Mouse (Mus musculus): ENCODE measurements around the gene Cop1. TPM values are rescaled to one million over a fixed set of nuclear protein-coding genes. Genes with fewer than 3 reads are reported as not detected.

The Cop1 gene
- polyA plus RNA-seq, 1 experiment from 2014 or later: 38.2 TPM

- Histone ChIP-seq H3K36me3 (ENCODE audit: control insufficient read depth, insufficient read depth, low read length) (no peaks in the 10 kb centered on the region; the same call in 1 of the 2 replicates), H3K4me2 (replicated peaks; ENCODE audit: low read depth, low read length) (no peak overlapping the region), H3K4me1 (ENCODE audit: control insufficient read depth, insufficient read depth, low read length) (no peaks in the 10 kb centered on the region), H3K9ac (replicated peaks; ENCODE audit: low read depth, low read length) (no peak overlapping the region), H3K9me3 (ENCODE audit: control insufficient read depth, low read depth, low read length) (no peaks in the 10 kb centered on the region), H3K27ac (ENCODE audit: low read length) (no peak overlapping the region), H3K27me3 (ENCODE audit: control insufficient read depth, insufficient read depth, low read length) (no peaks in the 10 kb centered on the region), H3K4me3 (ENCODE audit: low read depth, low read length) (no peak overlapping the region)
- ATAC-seq (ENCODE audit: insufficient number of reproducible peaks, insufficient read depth, low FRiP score, low read depth): no peak
- WGBS: 93% methylated on average over 7 of the region's 7 CpGs
Measured at GRCm38 (mm10) chr1:159301418-159302082, 69.4 kb downstream of the Cop1 start.

- Histone ChIP-seq H3K9me3 (ENCODE audit: control insufficient read depth, low read depth, low read length) (no peaks in the 10 kb centered on the region), H3K4me2 (replicated peaks; ENCODE audit: low read depth, low read length) (no peak overlapping the region), H3K27ac (ENCODE audit: low read length) (no peak overlapping the region), H3K9ac (replicated peaks; ENCODE audit: low read depth, low read length) (no peak overlapping the region), H3K36me3 (ENCODE audit: control insufficient read depth, insufficient read depth, low read length) (peaks cover 8% of the 10 kb centered on the region; the same call in 1 of the 2 replicates), H3K4me1 (ENCODE audit: control insufficient read depth, insufficient read depth, low read length) (no peaks in the 10 kb centered on the region), H3K4me3 (ENCODE audit: low read depth, low read length) (no peak overlapping the region), H3K27me3 (ENCODE audit: control insufficient read depth, insufficient read depth, low read length) (no peaks in the 10 kb centered on the region)
- ATAC-seq (ENCODE audit: insufficient number of reproducible peaks, insufficient read depth, low FRiP score, low read depth): no peak
- WGBS: 80% methylated on average over 2 of the region's 2 CpGs
Measured at GRCm38 (mm10) chr1:159313625-159314024, 81.5 kb downstream of the Cop1 start.

GRCm38 (mm10) chr1:159322586-159322985 lies 90.5 kb downstream of the Cop1 start:
- H3K27ac ChIP-seq (ENCODE audit: low read length): no peak overlapping the region
- no peaks in the 10 kb centered on the region for H3K4me1 ChIP-seq (ENCODE audit: control insufficient read depth, insufficient read depth, low read length)
- 78% methylated on average over 1 of the region's 1 CpGs for WGBS
- H3K27me3 ChIP-seq (ENCODE audit: control insufficient read depth, insufficient read depth, low read length): no peaks in the 10 kb centered on the region
- peaks cover 9% of the 10 kb centered on the region; the same call in 1 of the 2 replicates for H3K36me3 ChIP-seq (ENCODE audit: control insufficient read depth, insufficient read depth, low read length)
- H3K4me3 ChIP-seq (ENCODE audit: low read depth, low read length): no peak overlapping the region
- ATAC-seq (ENCODE audit: insufficient number of reproducible peaks, insufficient read depth, low FRiP score, low read depth): no peak
- no peak overlapping the region for H3K4me2 ChIP-seq (replicated peaks; ENCODE audit: low read depth, low read length)
- H3K9ac ChIP-seq (replicated peaks; ENCODE audit: low read depth, low read length): no peak overlapping the region
- no peaks in the 10 kb centered on the region for H3K9me3 ChIP-seq (ENCODE audit: control insufficient read depth, low read depth, low read length)

GRCm38 (mm10) chr1:159331008-159331407 lies 98.9 kb downstream of the Cop1 start:
- H3K9ac ChIP-seq (replicated peaks; ENCODE audit: low read depth, low read length): no peak overlapping the region
- WGBS: 78% methylated on average over 4 of the region's 4 CpGs
- no peak overlapping the region for H3K4me2 ChIP-seq (replicated peaks; ENCODE audit: low read depth, low read length)
- peaks cover 31% of the 10 kb centered on the region for H3K36me3 ChIP-seq (ENCODE audit: control insufficient read depth, insufficient read depth, low read length)
- H3K4me1 ChIP-seq (ENCODE audit: control insufficient read depth, insufficient read depth, low read length): no peaks in the 10 kb centered on the region
- no peaks in the 10 kb centered on the region for H3K9me3 ChIP-seq (ENCODE audit: control insufficient read depth, low read depth, low read length)
- no peak overlapping the region for H3K4me3 ChIP-seq (ENCODE audit: low read depth, low read length)
- no peak for ATAC-seq (ENCODE audit: insufficient number of reproducible peaks, insufficient read depth, low FRiP score, low read depth)
- no peak overlapping the region for H3K27ac ChIP-seq (ENCODE audit: low read length)
- H3K27me3 ChIP-seq (ENCODE audit: control insufficient read depth, insufficient read depth, low read length): no peaks in the 10 kb centered on the region

GRCm38 (mm10) chr1:159334157-159334556 lies 102.0 kb downstream of the Cop1 start:
- ATAC-seq (ENCODE audit: insufficient number of reproducible peaks, insufficient read depth, low FRiP score, low read depth): no peak
- no peaks in the 10 kb centered on the region for H3K9me3 ChIP-seq (ENCODE audit: control insufficient read depth, low read depth, low read length)

GRCm38 (mm10) chr1:159342355-159342754 lies 110.2 kb downstream of the Cop1 start:
- ATAC-seq (ENCODE audit: insufficient number of reproducible peaks, insufficient read depth, low FRiP score, low read depth): no peak
- peaks cover 15% of the 10 kb centered on the region; the same call in 1 of the 2 replicates for H3K36me3 ChIP-seq (ENCODE audit: control insufficient read depth, insufficient read depth, low read length)
- H3K4me3 ChIP-seq (ENCODE audit: low read depth, low read length): no peak overlapping the region
- H3K9ac ChIP-seq (replicated peaks; ENCODE audit: low read depth, low read length): no peak overlapping the region
- H3K4me1 ChIP-seq (ENCODE audit: control insufficient read depth, insufficient read depth, low read length): no peaks in the 10 kb centered on the region
- 57% methylated on average over 2 of the region's 2 CpGs for WGBS
- H3K27ac ChIP-seq (ENCODE audit: low read length): no peak overlapping the region
- H3K4me2 ChIP-seq (replicated peaks; ENCODE audit: low read depth, low read length): no peak overlapping the region
- H3K9me3 ChIP-seq (ENCODE audit: control insufficient read depth, low read depth, low read length): no peaks in the 10 kb centered on the region
- H3K27me3 ChIP-seq (ENCODE audit: control insufficient read depth, insufficient read depth, low read length): no peaks in the 10 kb centered on the region

More at GRCm38 (mm10) chr1:159334157-159334556, 102.0 kb downstream of the Cop1 start:
- Histone ChIP-seq H3K4me3 (ENCODE audit: low read depth, low read length) (no peak overlapping the region), H3K36me3 (ENCODE audit: control insufficient read depth, insufficient read depth, low read length) (peaks cover 27% of the 10 kb centered on the region), H3K27me3 (ENCODE audit: control insufficient read depth, insufficient read depth, low read length) (no peaks in the 10 kb centered on the region), H3K4me2 (replicated peaks; ENCODE audit: low read depth, low read length) (no peak overlapping the region), H3K4me1 (ENCODE audit: control insufficient read depth, insufficient read depth, low read length) (no peaks in the 10 kb centered on the region), H3K27ac (ENCODE audit: low read length) (no peak overlapping the region), H3K9ac (replicated peaks; ENCODE audit: low read depth, low read length) (no peak overlapping the region)
- 93% methylated on average over 4 of the region's 4 CpGs for WGBS

GRCm38 (mm10) chr1:159355027-159355570 lies 123.0 kb downstream of the Cop1 start:
- no peak for ATAC-seq (ENCODE audit: insufficient number of reproducible peaks, insufficient read depth, low FRiP score, low read depth)
- no peak overlapping the region for H3K4me3 ChIP-seq (ENCODE audit: low read depth, low read length)
- 97% methylated on average over 1 of the region's 1 CpGs for WGBS

GRCm38 (mm10) chr1:159358713-159359112 lies 126.6 kb downstream of the Cop1 start:
- Histone ChIP-seq H3K9ac (replicated peaks; ENCODE audit: low read depth, low read length) (no peak overlapping the region), H3K27me3 (ENCODE audit: control insufficient read depth, insufficient read depth, low read length) (no peaks in the 10 kb centered on the region), H3K4me1 (ENCODE audit: control insufficient read depth, insufficient read depth, low read length) (no peaks in the 10 kb centered on the region), H3K27ac (ENCODE audit: low read length) (no peak overlapping the region), H3K36me3 (ENCODE audit: control insufficient read depth, insufficient read depth, low read length) (no peaks in the 10 kb centered on the region), H3K9me3 (ENCODE audit: control insufficient read depth, low read depth, low read length) (no peaks in the 10 kb centered on the region), H3K4me2 (replicated peaks; ENCODE audit: low read depth, low read length) (no peak overlapping the region), H3K4me3 (ENCODE audit: low read depth, low read length) (no peak overlapping the region)
- 76% methylated on average over 5 of the region's 5 CpGs for whole genome bisulfite sequencing
- ATAC-seq (ENCODE audit: insufficient number of reproducible peaks, insufficient read depth, low FRiP score, low read depth): no peak

More at GRCm38 (mm10) chr1:159355027-159355570, 123.0 kb downstream of the Cop1 start:
- Histone ChIP-seq H3K4me2 (replicated peaks; ENCODE audit: low read depth, low read length) (no peak overlapping the region), H3K27me3 (ENCODE audit: control insufficient read depth, insufficient read depth, low read length) (no peaks in the 10 kb centered on the region), H3K4me1 (ENCODE audit: control insufficient read depth, insufficient read depth, low read length) (no peaks in the 10 kb centered on the region), H3K9me3 (ENCODE audit: control insufficient read depth, low read depth, low read length) (no peaks in the 10 kb centered on the region), H3K27ac (ENCODE audit: low read length) (no peak overlapping the region), H3K36me3 (ENCODE audit: control insufficient read depth, insufficient read depth, low read length) (no peaks in the 10 kb centered on the region), H3K9ac (replicated peaks; ENCODE audit: low read depth, low read length) (no peak overlapping the region)
